Mouse (Mus musculus): ENCODE data around the gene Minar1. TPM values are rescaled to one million over a fixed set of nuclear protein-coding genes. Genes with fewer than 3 reads are reported as not detected.

Minar1 gene
- polyA plus RNA-seq (2012; rRNA removed) = not detected in 2 replicates

DNA sequence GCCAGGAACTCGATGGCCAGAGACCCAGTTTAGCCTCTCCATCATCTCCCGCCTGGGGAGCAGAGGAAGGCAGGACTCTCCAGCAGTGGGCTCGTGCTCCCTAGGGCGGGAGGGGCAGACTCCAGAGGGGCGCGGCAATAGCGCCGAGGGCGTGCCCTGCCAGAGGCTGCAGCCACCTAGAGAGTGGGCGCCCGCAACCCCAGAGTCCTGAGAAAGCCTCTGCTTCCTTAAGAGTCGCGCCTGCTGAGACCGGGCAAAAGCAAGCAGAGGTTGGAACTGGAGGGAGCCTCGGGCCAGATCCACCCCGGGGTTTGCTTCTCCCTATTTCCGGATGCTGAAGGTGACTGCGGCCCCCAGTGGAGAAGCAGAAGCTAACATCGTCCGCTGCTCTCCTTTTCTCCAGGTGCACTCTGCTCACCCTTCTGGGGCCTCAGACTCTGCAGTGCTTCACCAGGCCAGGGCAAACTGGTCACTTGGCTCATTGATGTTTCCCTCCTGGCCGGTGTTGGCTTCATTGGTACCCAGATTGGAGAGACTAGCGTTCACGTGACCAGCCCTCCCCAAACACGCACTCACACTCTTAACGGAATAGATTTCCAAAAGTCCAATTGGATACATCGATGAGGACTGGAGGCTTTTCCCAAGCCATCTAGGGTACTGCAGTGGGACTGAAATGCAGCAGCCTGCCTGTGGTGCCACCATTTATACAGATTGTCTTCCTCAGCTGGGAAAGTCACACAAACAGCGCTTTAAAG, at the start of gene Minar1:
Gene Minar1, minus strand, starts transcription at position 120 of the 755 bp plus-strand sequence.

Other genes with a start within 250 kb of the Minar1 start
- 70.6 and 86.0 TPM in 2 replicates for gene Tmed3, start 81.9 kb upstream of the Minar1 start, polyA plus RNA-seq (2012; rRNA removed)
- not detected in 2 replicates for gene Ankrd34c, start 115.3 kb upstream of the Minar1 start, polyA plus RNA-seq (2012; rRNA removed)

All from stomach, adult 2 months (tissue).